Mouse (Mus musculus) activated CD4-positive, CD25-positive, alpha-beta regulatory T cell, adult 4 months (primary cell): ENCODE data around the gene Pld6. TPM values are rescaled to one million over a fixed set of nuclear protein-coding genes. Genes with fewer than 3 reads are reported as not detected.
A peak's percentile ranks its signal among the peaks of the same experiment; 100 is the strongest.

Experiments used
- ATAC-seq: one replicate; pipeline ENCODE4 v1.8.0; 2017
- polyA plus RNA-seq, 2 experiments: library from polyadenylated mRNA; unstranded; fragments of 100-300 nt; shearing (Covaris generic); gene quantifications; one replicate each; pipeline ENCODE4 v1.2.1; 2017

The Pld6 gene
- polyA plus RNA-seq = not detected

GRCm38 (mm10) chr11:59787199-59787781, at the start of gene Pld6:
TSS of gene Pld6 (minus strand) at chr11:59787645.
- ATAC-seq = no peak

- no peak for ATAC-seq
Measured at GRCm38 (mm10) chr11:59821625-59822024, 34.2 kb upstream of the Pld6 start.

- ATAC-seq = no peak
Measured at GRCm38 (mm10) chr11:59817916-59818315, 30.5 kb upstream of the Pld6 start.

GRCm38 (mm10) chr11:59815482-59816065, 28.1 kb upstream of the Pld6 start:
- ATAC-seq = no peak

- no peak for ATAC-seq
Measured at GRCm38 (mm10) chr11:59814936-59815335, 27.5 kb upstream of the Pld6 start.

- no peak for ATAC-seq
Measured at GRCm38 (mm10) chr11:59814311-59814710, 26.9 kb upstream of the Pld6 start.

- ATAC-seq = no peak
Measured at GRCm38 (mm10) chr11:59813276-59813675, 25.8 kb upstream of the Pld6 start.

GRCm38 (mm10) chr11:59811211-59811610, 23.8 kb upstream of the Pld6 start:
- ATAC-seq = no peak

- ATAC-seq = no peak
Measured at GRCm38 (mm10) chr11:59810480-59811158, 23.2 kb upstream of the Pld6 start.

GRCm38 (mm10) chr11:59809670-59810474, 22.4 kb upstream of the Pld6 start, which contains the start of gene Flcn:
TSS of gene Flcn (minus strand) at chr11:59810016.
- peak; percentile 78 for ATAC-seq

- ATAC-seq = peak; percentile 64
Measured at GRCm38 (mm10) chr11:59809071-59809669, 21.7 kb upstream of the Pld6 start.

- no peak for ATAC-seq
Measured at GRCm38 (mm10) chr11:59808170-59808960, 20.9 kb upstream of the Pld6 start.

GRCm38 (mm10) chr11:59805656-59806055, 18.2 kb upstream of the Pld6 start:
- ATAC-seq = no peak

GRCm38 (mm10) chr11:59805256-59805655, 17.8 kb upstream of the Pld6 start:
- no peak for ATAC-seq

GRCm38 (mm10) chr11:59804409-59805110, 17.1 kb upstream of the Pld6 start:
- no peak for ATAC-seq

GRCm38 (mm10) chr11:59803516-59803915, 16.1 kb upstream of the Pld6 start:
- no peak for ATAC-seq

GRCm38 (mm10) chr11:59801881-59802280, 14.4 kb upstream of the Pld6 start:
- no peak for ATAC-seq

- no peak for ATAC-seq
Measured at GRCm38 (mm10) chr11:59800412-59800811, 13.0 kb upstream of the Pld6 start.

- ATAC-seq = no peak
Measured at GRCm38 (mm10) chr11:59793390-59793789, 5.9 kb upstream of the Pld6 start.

GRCm38 (mm10) chr11:59789311-59789710, 1.9 kb upstream of the Pld6 start:
- no peak for ATAC-seq
